Mouse (Mus musculus) heart, adult 8-10 months (tissue): Measurements from ENCODE around the gene Slc25a13. TPM values are rescaled to one million over a fixed set of nuclear protein-coding genes. Genes with fewer than 3 reads are reported as not detected.
"Not testable (repeated sequence)": the region's sequence is repeated elsewhere in the genome, so short reads cannot be mapped to it uniquely, and the experiment has no call there.

Source experiments
- DNase-seq: peaks from one replicate; pipeline ENCODE4 v3.0.0; 2022; ENCODE audit warnings: low spot score
- total RNA-seq, 4 experiments: library from RNA; stranded (reverse); gene quantifications; 2 replicates each; pipeline ENCODE4 v1.2.4; 2022

Slc25a13 gene
- total RNA-seq, 4 experiments from 2014 or later: 134 to 155 (median 137) TPM

DNA sequence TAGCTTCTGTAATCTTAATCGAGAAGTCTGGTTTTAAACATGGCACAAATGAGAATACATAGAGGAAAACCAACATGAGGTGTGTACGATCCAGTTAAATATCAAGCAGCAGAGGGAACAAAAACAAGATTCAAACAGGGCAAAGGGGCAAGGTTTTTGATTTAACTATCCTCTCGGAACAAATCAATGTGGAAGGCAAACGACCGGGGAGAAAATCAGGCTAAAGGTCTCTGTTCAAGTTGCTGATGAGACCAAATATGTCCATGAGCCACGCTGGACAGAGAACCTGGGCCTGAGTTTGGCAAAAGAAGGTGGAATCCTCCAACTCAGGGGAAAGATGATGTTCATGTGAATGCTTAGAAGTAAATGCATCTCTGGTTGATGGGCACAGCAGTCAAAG, 14.5 kb downstream of the Slc25a13 start:
- no peak for DNase-seq

DNA sequence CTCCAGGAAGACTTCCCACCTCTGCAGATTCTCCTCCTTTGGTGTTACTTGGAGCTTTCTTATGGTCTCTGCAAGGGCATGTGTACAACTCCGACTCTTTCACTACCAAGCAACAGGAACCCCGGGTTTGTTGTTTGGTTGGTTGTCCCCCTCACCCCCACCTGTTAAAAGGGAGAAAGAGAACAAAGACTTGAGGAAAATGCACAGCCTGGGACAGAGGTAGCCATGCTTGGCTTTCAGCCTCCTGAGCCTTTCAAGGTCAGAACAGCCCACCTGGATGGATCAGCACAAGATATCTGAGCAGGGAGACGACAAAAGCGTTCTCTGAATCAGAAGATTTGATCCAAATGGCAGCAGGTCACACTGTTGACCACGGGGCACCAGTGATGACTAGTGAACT, 15.0 kb downstream of the Slc25a13 start:
- no peak for DNase-seq

DNA sequence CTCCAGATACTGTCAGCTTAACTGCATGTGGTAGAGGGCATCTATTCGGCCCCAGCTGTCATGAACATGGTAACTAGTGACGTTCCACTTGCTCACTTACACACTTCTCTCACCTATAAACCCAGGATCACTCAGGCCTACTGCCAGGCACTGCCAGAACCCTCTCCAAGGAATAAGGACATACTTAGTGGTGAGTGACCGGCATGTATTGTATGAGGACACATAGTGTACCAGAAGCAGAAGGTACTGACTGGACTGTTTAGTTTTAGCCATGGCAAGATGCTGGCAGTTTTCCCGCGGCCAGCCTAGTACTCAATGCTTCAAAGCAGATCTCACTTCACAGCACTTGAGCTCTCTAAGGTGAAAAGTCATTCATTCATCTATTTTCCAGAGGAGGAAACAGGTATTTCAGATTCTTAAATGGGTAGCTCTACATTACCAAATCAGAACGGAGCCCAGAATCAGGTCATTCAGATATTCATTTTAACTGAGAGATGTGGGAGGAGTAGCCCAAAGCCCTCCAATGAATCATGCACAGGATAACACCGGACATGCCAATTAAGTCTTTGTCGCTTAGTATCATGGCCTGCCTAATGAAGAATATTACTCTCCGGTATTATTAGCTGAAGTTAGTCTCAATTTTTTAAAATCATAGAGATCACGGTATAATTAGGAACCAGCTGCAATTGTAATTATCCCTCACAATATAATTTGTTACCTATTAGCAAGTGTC, 17.7 kb downstream of the Slc25a13 start:
- no peak for DNase-seq

DNA sequence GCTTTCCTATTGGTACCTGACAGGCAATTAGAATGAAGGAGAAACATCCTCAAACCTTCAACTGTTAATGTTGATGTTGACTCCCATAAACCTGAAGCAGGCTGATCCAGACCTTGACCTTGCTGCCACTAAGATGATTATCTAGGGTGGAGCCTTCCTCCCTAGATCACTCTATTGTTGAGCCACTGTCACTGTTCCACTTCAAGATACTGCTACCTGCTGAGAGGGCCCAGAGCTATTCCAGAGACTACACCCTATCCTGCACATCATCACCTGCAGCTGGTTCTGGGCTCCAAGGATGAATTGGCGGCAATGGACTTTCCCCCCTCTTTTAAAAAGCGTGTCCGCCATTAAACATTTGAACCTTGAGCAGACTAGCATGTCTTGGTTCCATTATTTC, 18.9 kb downstream of the Slc25a13 start:
- DNase-seq: not testable (repeated sequence)

DNA sequence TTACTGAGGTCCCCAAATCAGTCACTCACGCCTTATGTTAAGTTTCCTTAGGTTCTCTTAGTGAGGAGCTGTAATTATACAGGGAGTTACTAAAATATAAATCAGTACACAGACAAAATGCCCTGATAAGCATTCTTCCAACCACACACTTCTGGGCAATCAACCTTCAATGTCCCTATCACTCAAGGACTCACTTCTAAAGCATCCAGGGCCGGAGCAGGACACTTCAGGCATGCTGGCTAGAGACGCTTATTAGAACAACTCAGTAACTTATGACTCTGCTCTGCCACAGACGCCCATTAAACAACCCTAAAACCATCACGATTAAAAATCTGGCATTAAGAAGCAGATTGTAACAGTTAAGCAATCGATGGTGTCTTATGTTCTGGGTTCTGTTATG, 19.6 kb downstream of the Slc25a13 start:
- no peak for DNase-seq

DNA sequence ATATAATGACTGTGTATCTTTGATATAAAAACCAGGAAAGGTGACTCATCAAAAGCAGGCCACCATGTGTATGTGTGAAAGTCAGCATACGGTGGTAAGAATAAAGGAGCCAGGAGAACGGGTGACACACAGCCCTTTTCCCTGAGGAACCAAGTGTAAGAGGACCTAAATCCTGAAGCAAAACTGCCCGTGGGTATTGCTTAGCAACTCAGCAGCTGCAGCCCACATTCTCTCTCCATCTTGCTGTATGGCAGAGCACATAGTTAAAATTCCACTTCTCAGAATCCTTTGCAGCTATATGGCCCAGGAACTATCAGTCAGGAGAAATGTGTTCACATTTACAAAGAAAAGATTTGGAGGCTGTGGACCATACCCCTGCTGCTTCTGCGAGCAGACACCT, 20.4 kb downstream of the Slc25a13 start:
- no peak for DNase-seq

DNA sequence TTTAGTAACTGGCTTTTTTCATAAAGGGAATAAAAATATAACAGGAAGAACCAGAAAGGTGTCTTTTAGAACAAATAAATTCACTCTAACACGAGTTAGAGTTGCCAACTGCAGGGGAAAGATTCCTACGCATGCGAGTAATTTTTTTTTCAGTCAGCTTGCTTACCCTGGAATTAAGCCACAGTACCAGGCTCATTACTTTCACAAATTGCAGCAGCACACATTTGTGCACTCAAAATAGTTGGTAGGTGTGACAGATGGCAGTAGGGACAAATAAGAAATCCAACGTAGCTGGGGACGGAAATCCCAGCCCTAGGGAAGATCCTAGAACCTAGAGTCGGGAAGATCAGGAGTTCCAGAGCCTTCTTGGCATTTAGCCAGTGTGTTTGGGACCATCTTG, 22.1 kb downstream of the Slc25a13 start:
- no peak for DNase-seq

DNA sequence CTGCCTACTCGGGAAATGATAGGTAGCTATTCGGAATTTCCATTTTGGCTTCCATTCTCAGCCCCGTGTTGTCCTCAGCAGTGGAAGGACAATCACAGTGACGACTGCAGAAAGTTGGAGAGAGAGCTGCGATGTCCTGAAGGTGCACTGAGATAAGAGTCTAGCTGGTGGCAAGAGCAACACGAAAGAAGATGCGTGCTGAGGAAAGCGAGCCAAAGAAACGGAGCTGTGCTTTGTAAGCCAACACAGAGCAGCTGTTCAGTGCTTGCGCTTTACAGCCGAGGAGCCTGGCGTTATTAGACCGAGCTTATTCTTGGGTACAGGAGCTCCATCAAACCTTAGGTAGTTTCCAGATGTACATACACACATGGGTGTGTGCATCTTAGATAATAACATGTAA, 23.1 kb downstream of the Slc25a13 start:
- no peak for DNase-seq

DNA sequence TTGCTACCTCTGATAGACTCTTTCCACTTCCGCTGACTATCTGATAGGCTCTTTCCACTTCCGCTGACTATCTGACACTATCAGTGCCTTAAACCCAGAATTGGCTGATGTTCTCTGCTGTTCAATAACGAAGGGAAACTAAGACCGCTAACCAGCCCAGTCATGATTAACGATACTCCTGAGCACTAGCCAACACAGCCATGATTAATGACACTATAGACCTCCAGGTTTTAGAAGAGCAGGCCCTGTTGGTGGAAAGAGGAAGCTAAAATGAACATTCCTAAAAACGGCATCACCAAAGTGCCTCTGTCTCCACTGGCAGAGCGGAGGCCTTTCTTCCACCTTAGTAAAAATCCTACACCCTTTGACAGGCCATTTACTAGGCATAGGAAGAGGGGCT, 24.6 kb downstream of the Slc25a13 start:
- DNase-seq: no peak

DNA sequence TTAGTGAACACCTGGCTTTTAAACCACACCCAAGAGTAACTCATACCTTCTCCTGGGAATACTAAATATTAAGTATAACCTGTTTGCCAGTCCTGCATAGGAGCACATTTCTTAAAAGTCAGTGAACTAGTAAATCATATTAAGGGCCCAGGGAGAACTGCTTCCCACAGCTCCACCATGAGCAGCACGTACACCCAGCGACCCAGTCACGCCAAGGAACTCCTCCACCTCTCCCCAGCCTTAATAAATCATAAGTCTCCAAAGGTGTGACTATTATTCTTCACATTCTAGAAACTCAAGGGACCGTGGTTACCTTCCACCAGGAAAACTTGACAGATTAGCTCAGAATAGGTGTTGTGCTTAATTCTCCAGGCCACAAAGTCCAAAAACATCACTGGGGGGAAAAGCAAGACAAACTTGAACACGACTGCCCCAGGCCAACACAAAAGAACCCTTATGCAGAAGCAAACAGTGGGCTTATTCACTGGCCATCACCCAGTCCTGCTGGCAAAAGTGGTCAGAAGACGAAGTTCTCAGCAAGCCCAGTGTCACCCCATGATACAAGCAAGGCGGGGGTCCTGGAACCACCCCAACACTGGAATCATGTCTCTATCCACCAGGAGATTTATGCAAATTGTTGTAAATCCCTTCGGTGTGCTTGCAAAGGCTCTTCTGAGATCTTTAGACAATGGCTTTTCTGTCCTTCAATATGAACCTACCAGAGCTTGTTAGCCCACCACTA, 25.2 kb downstream of the Slc25a13 start:
- DNase-seq: no peak

DNA sequence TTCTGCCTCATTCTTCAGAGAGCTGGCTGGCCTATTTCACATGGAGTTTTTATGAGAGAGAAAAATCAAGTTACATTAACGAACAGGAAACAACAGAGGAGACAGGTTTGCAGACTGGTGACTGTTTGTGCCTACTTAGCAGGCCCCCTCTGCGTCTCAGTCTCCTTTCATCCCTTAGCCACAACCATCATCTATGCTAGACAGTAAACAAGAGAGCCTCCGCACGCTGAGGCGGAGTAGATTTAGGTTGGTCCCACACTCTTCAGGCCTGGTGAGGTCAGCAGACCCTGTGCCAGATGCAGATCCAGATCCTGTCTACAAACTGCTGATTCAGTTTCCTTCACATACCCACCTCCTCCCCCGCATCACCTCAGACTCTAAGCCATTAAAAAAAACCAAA, 28.0 kb downstream of the Slc25a13 start:
- DNase-seq: no peak

DNA sequence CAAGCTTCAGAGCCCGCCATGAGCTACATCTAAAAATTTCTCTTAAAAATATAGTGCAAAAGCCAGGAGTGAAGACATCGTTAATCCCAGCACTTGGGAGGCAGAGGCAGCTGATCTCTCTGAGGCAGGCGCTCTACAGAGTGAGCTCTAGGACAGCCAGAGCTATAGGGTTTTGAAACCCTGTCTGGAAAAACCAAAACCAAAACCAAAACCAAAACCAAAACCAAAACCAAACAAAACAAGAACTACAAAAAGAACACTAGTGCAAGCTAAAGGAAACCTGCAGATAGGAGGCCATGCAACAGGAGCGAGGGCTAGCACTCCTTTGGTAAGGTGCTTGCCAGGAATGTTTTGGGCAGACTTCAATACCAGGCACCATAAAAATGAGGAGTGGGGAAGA, 30.5 kb downstream of the Slc25a13 start:
- DNase-seq: no peak

DNA sequence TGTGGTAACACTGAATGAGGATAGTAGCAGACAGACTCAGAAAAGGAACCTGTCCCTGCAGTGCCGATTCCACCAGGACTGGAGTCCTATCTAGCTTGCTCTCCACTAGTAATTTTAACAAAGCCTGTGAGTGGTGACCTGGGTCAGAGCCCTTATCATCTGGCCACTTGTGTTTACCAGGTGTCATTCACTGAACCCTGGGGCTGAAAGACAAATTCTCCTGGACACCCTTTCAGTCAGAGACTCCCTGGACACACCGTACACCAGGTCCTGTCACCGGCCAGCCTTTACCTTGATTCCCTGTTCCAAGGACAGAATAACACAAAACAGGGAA, 31.3 kb downstream of the Slc25a13 start:
- peak; percentile 45 for DNase-seq

DNA sequence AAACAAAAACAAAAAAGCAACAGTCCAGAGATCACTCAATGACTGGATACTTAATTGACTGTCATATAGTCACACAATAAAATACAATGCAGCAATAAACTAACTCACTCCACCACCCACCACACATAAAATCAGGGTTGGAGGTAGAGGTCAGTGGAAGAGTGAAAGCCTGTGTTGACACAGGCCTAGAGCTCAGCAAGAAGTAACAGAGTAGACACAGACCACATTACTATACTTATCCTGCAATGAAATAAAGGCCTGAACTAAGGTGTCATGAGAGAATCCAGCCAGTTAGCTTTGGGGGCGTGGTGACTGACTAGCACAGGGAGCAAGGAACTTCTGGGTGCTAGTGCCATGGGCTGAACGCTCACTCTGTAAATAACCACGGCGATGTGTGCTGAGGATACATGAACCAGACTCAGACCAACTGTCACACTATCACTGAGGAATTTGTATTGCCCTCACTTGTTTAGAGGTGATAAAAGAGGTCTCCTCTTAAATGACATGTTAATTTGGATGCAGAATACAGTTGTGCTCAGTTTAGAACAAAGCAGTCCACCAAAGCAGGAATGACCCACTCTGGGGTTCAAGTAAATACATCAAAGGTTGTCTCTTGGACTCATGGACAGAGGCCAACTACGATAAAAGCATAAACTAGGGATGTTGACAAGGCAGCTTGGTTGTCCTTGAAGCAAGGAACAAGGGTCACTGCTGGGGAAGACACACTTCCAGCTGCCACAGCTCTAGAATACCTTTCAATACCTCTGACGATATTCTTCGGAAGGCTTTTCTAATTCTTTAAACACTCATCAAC, 31.8 kb downstream of the Slc25a13 start:
- peak; percentile 53 for DNase-seq

DNA sequence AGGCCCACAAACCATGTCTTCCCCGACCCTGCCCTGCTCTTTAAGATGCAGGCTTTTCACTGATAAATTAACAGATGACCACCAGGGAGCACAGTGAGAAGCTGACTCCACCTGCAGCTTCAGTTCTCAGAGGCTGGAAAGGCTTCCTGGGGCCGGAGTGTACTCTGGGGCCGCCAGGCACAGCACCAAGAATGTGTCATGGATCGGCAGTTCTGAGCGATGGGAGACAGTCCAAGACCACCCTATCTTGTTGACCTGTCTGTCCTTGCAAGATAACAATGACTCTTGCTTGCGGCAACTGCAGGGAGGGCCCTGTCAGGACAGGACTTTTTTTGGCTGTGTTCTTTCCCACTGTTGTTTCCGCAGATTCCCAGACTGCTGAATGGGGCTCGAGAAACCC, 33.4 kb downstream of the Slc25a13 start:
- DNase-seq: peak; percentile 32

DNA sequence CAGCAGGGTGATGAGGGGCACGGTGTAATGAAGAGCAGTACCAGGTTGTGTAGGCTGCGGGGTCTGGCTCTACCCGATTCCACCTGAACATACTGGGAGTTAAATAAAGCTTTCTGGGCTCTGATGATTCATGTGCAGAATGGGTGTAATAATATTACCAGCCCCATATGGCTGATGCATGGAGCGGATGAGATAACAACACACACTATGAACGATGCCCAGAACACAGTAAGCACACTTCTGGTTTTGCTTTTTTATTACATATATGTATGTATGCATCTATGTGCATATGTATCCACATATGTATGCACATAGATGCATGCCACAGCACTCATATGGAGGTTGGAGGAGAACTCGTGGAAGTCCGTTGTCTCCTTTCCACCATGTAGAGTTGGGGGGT, 34.8 kb downstream of the Slc25a13 start:
- no peak for DNase-seq

DNA sequence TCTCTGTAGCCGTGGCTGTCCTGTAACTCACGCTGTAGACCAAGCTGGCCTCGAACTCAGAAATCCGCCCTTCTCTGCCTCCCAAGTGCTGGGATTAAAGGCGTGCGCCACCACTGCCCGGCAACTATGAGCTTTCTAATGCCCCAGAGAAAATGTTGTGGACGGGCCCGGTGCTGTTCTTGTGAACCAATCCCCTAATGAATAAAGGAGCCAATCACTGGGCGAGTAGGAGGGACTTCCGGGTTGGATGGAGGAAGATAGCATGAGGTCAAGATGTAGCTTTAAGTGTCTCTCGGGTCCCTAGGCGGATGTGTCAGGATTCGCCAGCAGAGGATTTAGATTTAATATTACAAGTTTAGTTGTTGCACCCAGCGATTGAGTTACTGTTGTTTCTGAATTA, 38.6 kb downstream of the Slc25a13 start:
- not testable (repeated sequence) for DNase-seq

DNA sequence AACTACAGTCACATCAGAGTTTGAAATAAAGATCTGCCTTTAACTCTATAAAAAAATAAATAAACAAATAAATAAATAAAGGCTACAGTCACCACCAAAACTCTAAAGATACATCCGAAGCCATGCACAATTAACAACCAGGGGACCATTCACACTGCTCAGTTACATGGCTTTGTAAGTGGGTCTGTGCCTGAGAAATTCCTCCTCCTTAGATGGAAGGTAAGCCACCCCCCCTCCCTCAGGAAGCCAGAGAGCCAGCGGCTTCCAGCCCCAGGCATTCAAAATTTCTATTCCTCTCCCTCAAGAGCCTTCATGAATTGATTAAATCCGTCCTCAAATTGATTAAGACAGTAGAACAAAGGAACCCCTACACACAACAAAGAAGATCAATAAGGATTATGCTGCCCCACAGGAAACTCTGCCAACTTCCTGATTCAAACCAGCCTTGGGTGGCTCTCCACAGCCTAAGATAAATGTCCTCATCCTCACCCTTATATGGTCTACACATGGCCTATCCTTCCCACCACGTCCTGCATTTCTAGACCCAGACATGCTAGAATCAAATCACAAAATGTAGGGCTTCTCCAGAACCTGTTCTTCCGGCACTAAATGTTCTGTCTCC, 41.5 kb downstream of the Slc25a13 start:
- DNase-seq: no peak

DNA sequence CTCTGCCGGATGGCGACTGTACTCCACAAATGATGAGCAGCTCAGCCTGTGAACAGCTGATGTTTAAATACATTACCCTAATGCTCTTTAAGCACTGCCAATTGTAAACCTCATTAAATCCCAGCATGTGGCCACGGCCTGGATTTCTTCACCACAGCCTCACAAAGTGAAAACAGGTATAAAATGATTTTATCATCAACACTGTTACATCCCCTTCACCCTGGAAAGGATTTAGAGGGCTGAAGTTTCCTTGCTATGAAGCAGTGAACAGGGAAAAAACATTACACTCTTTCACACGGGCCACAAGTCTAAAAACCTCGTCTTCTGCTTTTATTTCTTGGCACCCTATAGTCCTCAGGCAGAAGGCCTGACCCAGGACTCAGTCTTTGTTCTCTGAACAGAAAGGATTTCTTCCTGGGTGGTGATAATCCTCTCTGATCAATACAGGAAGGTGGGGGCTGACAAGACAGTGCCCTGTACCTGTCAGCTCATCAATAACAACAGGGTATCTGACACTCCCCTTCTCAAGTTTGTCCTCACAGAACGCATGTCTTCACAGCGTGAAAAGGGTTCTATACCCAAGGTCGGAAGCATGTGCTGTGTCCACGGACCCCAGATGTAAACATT, 42.9 kb downstream of the Slc25a13 start:
- DNase-seq: no peak

DNA sequence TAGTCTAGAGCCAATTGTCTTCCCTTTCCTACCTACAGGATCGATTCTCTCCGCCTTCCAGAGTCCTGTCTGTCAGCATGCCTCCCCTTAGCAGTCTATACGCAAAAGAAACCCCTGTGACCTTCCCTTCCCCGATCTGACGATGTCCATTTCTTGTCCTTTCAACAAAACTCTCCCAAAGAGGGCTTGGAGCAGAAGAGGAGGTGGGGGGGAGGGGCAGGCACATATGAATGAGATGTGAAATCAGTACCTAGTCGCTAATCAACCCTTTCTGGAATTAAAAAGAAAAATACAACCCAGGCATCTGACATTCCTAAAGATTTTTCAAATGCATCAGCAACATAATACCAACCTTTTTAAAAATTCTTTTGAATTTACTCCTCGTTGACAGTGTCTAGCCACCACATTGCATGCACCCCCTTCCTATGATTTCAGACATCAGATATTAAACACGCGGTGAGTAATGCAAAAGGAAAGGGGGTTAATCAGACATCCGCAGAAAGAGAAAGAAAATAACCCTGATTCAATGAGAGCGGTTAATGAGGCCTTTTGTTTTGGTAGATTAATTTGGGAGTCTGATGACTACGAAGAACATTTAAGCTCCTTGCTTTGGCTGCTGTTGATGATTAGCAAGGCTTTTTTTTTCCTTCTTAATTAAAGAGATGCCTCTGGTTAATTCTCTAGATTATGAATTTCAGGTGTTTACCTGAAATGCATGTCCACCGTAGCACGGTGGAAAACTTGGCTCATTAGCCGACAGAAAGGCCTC, 43.6 kb downstream of the Slc25a13 start:
- no peak for DNase-seq

DNA sequence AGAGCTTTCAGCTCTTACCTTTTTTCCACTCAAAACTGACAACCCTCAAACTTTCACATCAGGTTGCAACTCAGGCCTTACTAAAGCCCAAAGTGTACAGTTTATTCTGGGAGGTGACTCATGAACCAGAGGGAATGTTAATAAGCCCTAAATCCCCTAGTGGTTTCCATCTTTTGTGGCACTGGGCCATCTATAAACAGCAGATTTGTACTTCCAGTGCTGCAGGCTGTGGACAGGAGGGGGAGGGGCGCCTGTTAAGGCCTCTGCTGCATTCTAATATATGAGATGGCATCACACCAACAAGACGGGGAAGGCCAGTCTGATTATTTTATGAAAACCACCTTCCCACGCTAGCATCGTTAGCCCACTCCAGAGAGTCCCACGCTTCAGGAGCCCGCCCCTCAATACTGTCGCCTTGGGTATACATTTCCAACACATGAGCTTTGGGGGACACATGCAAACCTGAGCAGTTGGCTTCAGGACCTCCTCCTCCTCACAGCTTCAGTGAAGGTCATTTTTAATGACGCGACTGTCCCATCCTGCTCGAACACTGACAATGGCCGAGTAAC, 48.3 kb downstream of the Slc25a13 start:
- no peak for DNase-seq
